Mouse (Mus musculus) hindbrain, embryonic 15.5 days (tissue): ENCODE measurements at regions not wholly inside any gene's neighbourhood (a gene's known extent, or its start where the extent isn't known, plus 50 kb on each side); places are given as distances from the start of the nearest gene placed in this dataset.

ENCODE experiments used
- ATAC-seq: fragments of 200-750 bp; cut with Nextera tagmentation; 2 replicates; pipeline ENCODE4 v1.8.0; 2017; ENCODE audit warnings: low read depth, moderate number of reproducible peaks, moderate TSS enrichment; ENCODE audit not compliant: low FRiP score
- H3K27ac ChIP-seq: fragments of 300-500 bp; sonication (generic); replicated peaks from 2 replicates; pipeline ENCODE4 v1.5.1; 2015; ENCODE audit warnings: mild to moderate bottlenecking, inconsistent platforms
- H3K27me3 ChIP-seq: fragments of 300-500 bp; sonication (generic); 2 replicates; pipeline ENCODE4 v1.6.1; 2015; ENCODE audit warnings: control low read depth, inconsistent platforms
- H3K36me3 ChIP-seq: fragments of 300-500 bp; sonication (generic); 2 replicates; pipeline ENCODE4 v1.6.1; 2015; ENCODE audit warnings: control low read depth, inconsistent platforms
- H3K4me1 ChIP-seq: fragments of 300-500 bp; sonication (generic); replicated peaks from 2 replicates; pipeline ENCODE4 v1.6.1; 2015; ENCODE audit warnings: control low read depth, inconsistent platforms
- H3K4me2 ChIP-seq: fragments of 300-500 bp; sonication (generic); 2 replicates; pipeline ENCODE4 v1.6.1; 2015; ENCODE audit warnings: moderate library complexity, mild to moderate bottlenecking, inconsistent platforms
- H3K4me3 ChIP-seq: fragments of 300-500 bp; sonication (generic); 2 replicates; pipeline ENCODE4 v1.5.1; 2015; ENCODE audit warnings: mild to moderate bottlenecking, inconsistent platforms
- H3K9ac ChIP-seq: fragments of 300-500 bp; sonication (generic); 2 replicates; pipeline ENCODE4 v1.6.1; 2015; ENCODE audit warnings: inconsistent platforms
- H3K9me3 ChIP-seq: fragments of 300-500 bp; sonication (generic); 2 replicates; pipeline ENCODE4 v1.6.1; 2016; ENCODE audit warnings: control low read depth, inconsistent platforms
- WGBS: fragments of 180-500 bp; shearing (Covaris S2); methylation state at CpG from one replicate; pipeline ENCODE4 v1.1.7; 2015; 5-methylcytosine and 5-hydroxymethylcytosine counted together

- Histone ChIP-seq H3K36me3 (no peaks in the 10 kb centered on the region), H3K27ac (no peak overlapping the region), H3K4me2 (no peak overlapping the region), H3K27me3 (no peaks in the 10 kb centered on the region), H3K9me3 (no peaks in the 10 kb centered on the region), H3K4me1 (no peaks in the 10 kb centered on the region), H3K9ac (no peak overlapping the region), H3K4me3 (no peak overlapping the region)
- 91% methylated on average over 16 of the region's 16 CpGs for WGBS
- no peak for ATAC-seq
These were observed 344.1 kb downstream of the Cd83 start for GRCm38 (mm10) chr13:44128506-44129274.

- no peaks in the 10 kb centered on the region for H3K4me1 ChIP-seq
- WGBS = 75% methylated on average over 5 of the region's 5 CpGs
- no peaks in the 10 kb centered on the region for H3K9me3 ChIP-seq
- no peak overlapping the region for H3K9ac ChIP-seq
- H3K27ac ChIP-seq = no peak overlapping the region
- H3K36me3 ChIP-seq = no peaks in the 10 kb centered on the region
- H3K4me3 ChIP-seq = no peak overlapping the region
- no peak overlapping the region for H3K4me2 ChIP-seq
- ATAC-seq = no peak
- no peaks in the 10 kb centered on the region for H3K27me3 ChIP-seq
These were observed 347.3 kb downstream of the Cd83 start for GRCm38 (mm10) chr13:44131916-44132315.

GRCm38 (mm10) chr13:44132510-44132909 is 347.9 kb downstream of the Cd83 start:
- WGBS = 88% methylated on average over 4 of the region's 4 CpGs

GRCm38 (mm10) chr13:44133436-44133835 is 348.9 kb downstream of the Cd83 start:
- WGBS = 34% methylated on average over 9 of the region's 9 CpGs
- Histone ChIP-seq H3K9ac (no peak overlapping the region), H3K4me3 (no peak overlapping the region), H3K27ac (no peak overlapping the region), H3K36me3 (no peaks in the 10 kb centered on the region), H3K4me2 (no peak overlapping the region), H3K9me3 (no peaks in the 10 kb centered on the region), H3K27me3 (no peaks in the 10 kb centered on the region), H3K4me1 (no peaks in the 10 kb centered on the region)
- ATAC-seq = no peak

More at GRCm38 (mm10) chr13:44132510-44132909, 347.9 kb downstream of the Cd83 start:
- ATAC-seq = no peak
- Histone ChIP-seq H3K36me3 (no peaks in the 10 kb centered on the region), H3K27ac (no peak overlapping the region), H3K4me2 (no peak overlapping the region), H3K9ac (no peak overlapping the region), H3K4me1 (no peaks in the 10 kb centered on the region), H3K9me3 (no peaks in the 10 kb centered on the region), H3K4me3 (no peak overlapping the region), H3K27me3 (no peaks in the 10 kb centered on the region)

GRCm38 (mm10) chr13:44141181-44141580 is 356.6 kb downstream of the Cd83 start:
- Histone ChIP-seq H3K4me3 (no peak overlapping the region), H3K27me3 (no peaks in the 10 kb centered on the region), H3K36me3 (no peaks in the 10 kb centered on the region), H3K4me1 (no peaks in the 10 kb centered on the region), H3K27ac (no peak overlapping the region), H3K9me3 (no peaks in the 10 kb centered on the region), H3K4me2 (no peak overlapping the region), H3K9ac (no peak overlapping the region)
- WGBS = 53% methylated on average over 5 of the region's 5 CpGs
- ATAC-seq = no peak

- no peak for ATAC-seq
- Histone ChIP-seq H3K36me3 (no peaks in the 10 kb centered on the region), H3K27me3 (no peaks in the 10 kb centered on the region), H3K4me3 (no peak overlapping the region), H3K9ac (no peak overlapping the region), H3K4me1 (no peaks in the 10 kb centered on the region), H3K27ac (no peak overlapping the region), H3K4me2 (no peak overlapping the region), H3K9me3 (no peaks in the 10 kb centered on the region)
- 91% methylated on average over 4 of the region's 4 CpGs for WGBS
These were observed 360.9 kb downstream of the Cd83 start for GRCm38 (mm10) chr13:44145441-44145840.

- Histone ChIP-seq H3K27me3 (no peaks in the 10 kb centered on the region), H3K4me2 (no peak overlapping the region), H3K9me3 (no peaks in the 10 kb centered on the region), H3K4me1 (no peaks in the 10 kb centered on the region), H3K4me3 (no peak overlapping the region), H3K9ac (no peak overlapping the region), H3K36me3 (no peaks in the 10 kb centered on the region), H3K27ac (no peak overlapping the region)
- no peak for ATAC-seq
- 76% methylated on average over 5 of the region's 5 CpGs for WGBS
These were observed 363.3 kb downstream of the Cd83 start for GRCm38 (mm10) chr13:44147841-44148240.

GRCm38 (mm10) chr13:44149499-44149898 is 364.9 kb downstream of the Cd83 start:
- H3K4me1 ChIP-seq = no peaks in the 10 kb centered on the region; the same call in 1 of the 2 replicates
- H3K27me3 ChIP-seq = no peaks in the 10 kb centered on the region
- H3K4me2 ChIP-seq = no peak overlapping the region
- H3K27ac ChIP-seq = no peak overlapping the region
- H3K4me3 ChIP-seq = no peak overlapping the region
- no peaks in the 10 kb centered on the region for H3K9me3 ChIP-seq
- no peak overlapping the region for H3K9ac ChIP-seq
- 91% methylated on average over 3 of the region's 3 CpGs for WGBS
- no peaks in the 10 kb centered on the region for H3K36me3 ChIP-seq
- ATAC-seq = no peak

- 82% methylated on average over 6 of the region's 6 CpGs for WGBS
These were observed 367.0 kb downstream of the Cd83 start for GRCm38 (mm10) chr13:44151526-44151925.

GRCm38 (mm10) chr13:44152806-44153613 is 368.4 kb downstream of the Cd83 start:
- no peaks in the 10 kb centered on the region for H3K9me3 ChIP-seq
- H3K36me3 ChIP-seq = no peaks in the 10 kb centered on the region
- no peak overlapping the region for H3K9ac ChIP-seq
- no peaks in the 10 kb centered on the region; the same call in 1 of the 2 replicates for H3K4me1 ChIP-seq
- H3K4me2 ChIP-seq = no peak overlapping the region
- no peaks in the 10 kb centered on the region for H3K27me3 ChIP-seq
- H3K27ac ChIP-seq = no peak overlapping the region
- H3K4me3 ChIP-seq = no peak overlapping the region
- peak; percentile 69; the same call in 1 of the 2 replicates for ATAC-seq
- WGBS = 59% methylated on average over 10 of the region's 10 CpGs

More at GRCm38 (mm10) chr13:44151526-44151925, 367.0 kb downstream of the Cd83 start:
- Histone ChIP-seq H3K36me3 (no peaks in the 10 kb centered on the region), H3K9ac (no peak overlapping the region), H3K4me1 (no peaks in the 10 kb centered on the region; the same call in 1 of the 2 replicates), H3K9me3 (no peaks in the 10 kb centered on the region), H3K4me3 (no peak overlapping the region), H3K27ac (no peak overlapping the region), H3K27me3 (no peaks in the 10 kb centered on the region), H3K4me2 (no peak overlapping the region)
- ATAC-seq = no peak

- no peaks in the 10 kb centered on the region for H3K27me3 ChIP-seq
- 95% methylated on average over 5 of the region's 5 CpGs for WGBS
These were observed 369.2 kb downstream of the Cd83 start for GRCm38 (mm10) chr13:44153784-44154183.

GRCm38 (mm10) chr13:44155956-44156355 is 371.4 kb downstream of the Cd83 start:
- 88% methylated on average over 4 of the region's 4 CpGs for WGBS
- no peak for ATAC-seq

More at GRCm38 (mm10) chr13:44153784-44154183, 369.2 kb downstream of the Cd83 start:
- no peak overlapping the region for H3K4me2 ChIP-seq
- no peaks in the 10 kb centered on the region; the same call in 1 of the 2 replicates for H3K4me1 ChIP-seq
- H3K27ac ChIP-seq = no peak overlapping the region
- no peak overlapping the region for H3K4me3 ChIP-seq
- no peak overlapping the region for H3K9ac ChIP-seq
- no peaks in the 10 kb centered on the region for H3K36me3 ChIP-seq
- no peaks in the 10 kb centered on the region for H3K9me3 ChIP-seq
- ATAC-seq = no peak

More at GRCm38 (mm10) chr13:44155956-44156355, 371.4 kb downstream of the Cd83 start:
- Histone ChIP-seq H3K27ac (no peak overlapping the region), H3K4me1 (no peaks in the 10 kb centered on the region; the same call in 1 of the 2 replicates), H3K4me2 (no peak overlapping the region), H3K9ac (no peak overlapping the region), H3K4me3 (no peak overlapping the region), H3K36me3 (no peaks in the 10 kb centered on the region), H3K9me3 (no peaks in the 10 kb centered on the region), H3K27me3 (no peaks in the 10 kb centered on the region)
